Mouse (Mus musculus): ENCODE measurements around the gene Rpgrip1l. TPM values are rescaled to one million over a fixed set of nuclear protein-coding genes. Genes with fewer than 3 reads are reported as not detected.

Gene Rpgrip1l
- polyA plus RNA-seq, 1 experiment from 2014 or later, result 10.1 TPM

GRCm38 (mm10) chr8:91217062-91217905 is 95.8 kb downstream of the Rpgrip1l start:
- H3K36me3 ChIP-seq, result no peaks in the 10 kb centered on the region
- H3K9ac ChIP-seq, result no peak overlapping the region
- H3K4me3 ChIP-seq, result no peak overlapping the region
- no peak overlapping the region for H3K4me2 ChIP-seq
- 86% methylated on average over 5 of the region's 5 CpGs for WGBS
- H3K27me3 ChIP-seq, result no peaks in the 10 kb centered on the region
- ATAC-seq (ENCODE audit: low read depth), result no peak
- H3K4me1 ChIP-seq (replicated peaks), result peaks cover 13% of the 10 kb centered on the region; the same call in 1 of the 2 replicates
- H3K27ac ChIP-seq (replicated peaks), result no peak overlapping the region
- no peaks in the 10 kb centered on the region for H3K9me3 ChIP-seq

- 58% methylated on average over 3 of the region's 3 CpGs for WGBS
- Histone ChIP-seq H3K27ac (replicated peaks) (no peak overlapping the region), H3K4me1 (replicated peaks) (peaks cover 11% of the 10 kb centered on the region; the same call in 1 of the 2 replicates), H3K27me3 (no peaks in the 10 kb centered on the region; the same call in 1 of the 2 replicates), H3K4me2 (no peak overlapping the region), H3K4me3 (no peak overlapping the region), H3K9me3 (no peaks in the 10 kb centered on the region), H3K36me3 (no peaks in the 10 kb centered on the region), H3K9ac (no peak overlapping the region)
- no peak for ATAC-seq (ENCODE audit: low read depth)
Observed at GRCm38 (mm10) chr8:91214287-91214686, 98.8 kb downstream of the Rpgrip1l start.

- Histone ChIP-seq H3K4me2 (no peak overlapping the region), H3K9ac (no peak overlapping the region), H3K4me1 (replicated peaks) (peaks cover 5% of the 10 kb centered on the region; the same call in 1 of the 2 replicates), H3K27me3 (no peaks in the 10 kb centered on the region; the same call in 1 of the 2 replicates), H3K9me3 (no peaks in the 10 kb centered on the region), H3K27ac (replicated peaks) (no peak overlapping the region), H3K4me3 (no peak overlapping the region), H3K36me3 (no peaks in the 10 kb centered on the region)
- 97% methylated on average over 2 of the region's 2 CpGs for WGBS
- ATAC-seq (ENCODE audit: low read depth), result no peak
Observed at GRCm38 (mm10) chr8:91212948-91213347, 100.1 kb downstream of the Rpgrip1l start.

GRCm38 (mm10) chr8:91209658-91210057 is 103.4 kb downstream of the Rpgrip1l start:
- H3K9ac ChIP-seq, result no peak overlapping the region
- H3K27ac ChIP-seq (replicated peaks), result no peak overlapping the region
- no peaks in the 10 kb centered on the region for H3K36me3 ChIP-seq
- no peak for ATAC-seq (ENCODE audit: low read depth)
- 89% methylated on average over 3 of the region's 3 CpGs for WGBS
- H3K27me3 ChIP-seq, result no peaks in the 10 kb centered on the region; the same call in 1 of the 2 replicates
- no peak overlapping the region for H3K4me3 ChIP-seq
- H3K4me1 ChIP-seq (replicated peaks), result no peaks in the 10 kb centered on the region; the same call in 1 of the 2 replicates
- H3K4me2 ChIP-seq, result no peak overlapping the region
- no peaks in the 10 kb centered on the region for H3K9me3 ChIP-seq

GRCm38 (mm10) chr8:91207676-91208075 is 105.4 kb downstream of the Rpgrip1l start:
- ATAC-seq (ENCODE audit: low read depth), result no peak
- H3K4me1 ChIP-seq (replicated peaks), result no peaks in the 10 kb centered on the region
- H3K36me3 ChIP-seq, result no peaks in the 10 kb centered on the region
- H3K9ac ChIP-seq, result no peak overlapping the region
- H3K27me3 ChIP-seq, result no peaks in the 10 kb centered on the region; the same call in 1 of the 2 replicates
- no peak overlapping the region for H3K27ac ChIP-seq (replicated peaks)
- no peak overlapping the region for H3K4me2 ChIP-seq
- WGBS, result 75% methylated on average over 2 of the region's 2 CpGs
- H3K9me3 ChIP-seq, result no peaks in the 10 kb centered on the region
- H3K4me3 ChIP-seq, result no peak overlapping the region

- WGBS, result 88% methylated on average over 6 of the region's 6 CpGs
Observed at GRCm38 (mm10) chr8:91205897-91206296, 107.2 kb downstream of the Rpgrip1l start.

GRCm38 (mm10) chr8:91201184-91201583 is 111.9 kb downstream of the Rpgrip1l start:
- Histone ChIP-seq H3K4me2 (no peak overlapping the region), H3K4me3 (no peak overlapping the region), H3K27me3 (no peaks in the 10 kb centered on the region), H3K36me3 (no peaks in the 10 kb centered on the region), H3K4me1 (replicated peaks) (no peaks in the 10 kb centered on the region), H3K9me3 (no peaks in the 10 kb centered on the region), H3K27ac (replicated peaks) (no peak overlapping the region), H3K9ac (no peak overlapping the region)
- ATAC-seq (ENCODE audit: low read depth), result no peak
- 77% methylated on average over 2 of the region's 2 CpGs for WGBS

More at GRCm38 (mm10) chr8:91205897-91206296, 107.2 kb downstream of the Rpgrip1l start:
- Histone ChIP-seq H3K4me1 (replicated peaks) (no peaks in the 10 kb centered on the region), H3K4me2 (no peak overlapping the region), H3K27ac (replicated peaks) (no peak overlapping the region), H3K4me3 (no peak overlapping the region), H3K9ac (no peak overlapping the region), H3K9me3 (no peaks in the 10 kb centered on the region), H3K27me3 (no peaks in the 10 kb centered on the region), H3K36me3 (no peaks in the 10 kb centered on the region)
- no peak for ATAC-seq (ENCODE audit: low read depth)

- ATAC-seq (ENCODE audit: low read depth), result no peak
- Histone ChIP-seq H3K9me3 (no peaks in the 10 kb centered on the region), H3K4me3 (no peak within 1 kb of the TSS), H3K4me2 (no peak within 1 kb of the TSS), H3K9ac (no peak within 1 kb of the TSS), H3K27ac (replicated peaks) (no peak within 1 kb of the TSS), H3K36me3 (no peaks in the 10 kb centered on the region), H3K27me3 (0 out of 2 replicates have a peak, but pooled peaks cover 6% of the 10 kb centered on the region), H3K4me1 (replicated peaks) (no peaks in the 10 kb centered on the region)
- WGBS, result 96% methylated on average over 7 of the region's 7 CpGs
Observed at GRCm38 (mm10) chr8:91199876-91200275, 113.2 kb downstream of the Rpgrip1l start, which contains the start of gene Aktip. TSS of gene Aktip (minus strand) at chr8:91199976.

- H3K9me3 ChIP-seq, result no peaks in the 10 kb centered on the region
- no peaks in the 10 kb centered on the region for H3K36me3 ChIP-seq
- H3K4me2 ChIP-seq, result no peak overlapping the region
- H3K4me3 ChIP-seq, result no peak overlapping the region
- H3K4me1 ChIP-seq (replicated peaks), result no peaks in the 10 kb centered on the region
- no peak overlapping the region for H3K9ac ChIP-seq
- H3K27ac ChIP-seq (replicated peaks), result no peak overlapping the region
- ATAC-seq (ENCODE audit: low read depth), result no peak
- peaks cover 20% of the 10 kb centered on the region for H3K27me3 ChIP-seq
- WGBS, result 70% methylated on average over 3 of the region's 3 CpGs
Observed at GRCm38 (mm10) chr8:91198036-91198435, 115.0 kb downstream of the Rpgrip1l start.

- Histone ChIP-seq H3K4me1 (replicated peaks) (no peaks in the 10 kb centered on the region), H3K36me3 (no peaks in the 10 kb centered on the region), H3K4me3 (no peak overlapping the region), H3K9me3 (no peaks in the 10 kb centered on the region), H3K27me3 (peaks cover 27% of the 10 kb centered on the region), H3K27ac (replicated peaks) (no peak overlapping the region), H3K4me2 (no peak overlapping the region), H3K9ac (no peak overlapping the region)
- no peak for ATAC-seq (ENCODE audit: low read depth)
- 77% methylated on average over 5 of the region's 5 CpGs for WGBS
Observed at GRCm38 (mm10) chr8:91197233-91197632, 115.8 kb downstream of the Rpgrip1l start.

- Histone ChIP-seq H3K4me2 (no peak overlapping the region), H3K4me1 (replicated peaks) (no peaks in the 10 kb centered on the region), H3K27me3 (peaks cover 33% of the 10 kb centered on the region), H3K36me3 (no peaks in the 10 kb centered on the region), H3K27ac (replicated peaks) (no peak overlapping the region), H3K9ac (no peak overlapping the region), H3K4me3 (no peak overlapping the region), H3K9me3 (no peaks in the 10 kb centered on the region)
- ATAC-seq (ENCODE audit: low read depth), result no peak
- WGBS, result 81% methylated on average over 12 of the region's 12 CpGs
Observed at GRCm38 (mm10) chr8:91196661-91197060, 116.4 kb downstream of the Rpgrip1l start.

- no peak for ATAC-seq (ENCODE audit: low read depth)
- H3K27ac ChIP-seq (replicated peaks), result no peak overlapping the region
- H3K36me3 ChIP-seq, result no peaks in the 10 kb centered on the region
- no peak overlapping the region for H3K4me3 ChIP-seq
- H3K9me3 ChIP-seq, result no peaks in the 10 kb centered on the region
- H3K27me3 ChIP-seq, result peaks cover 53% of the 10 kb centered on the region
- H3K9ac ChIP-seq, result no peak overlapping the region
- no peak overlapping the region for H3K4me2 ChIP-seq
- 90% methylated on average over 2 of the region's 2 CpGs for WGBS
- H3K4me1 ChIP-seq (replicated peaks), result peaks cover 8% of the 10 kb centered on the region
Observed at GRCm38 (mm10) chr8:91194081-91194480, 119.0 kb downstream of the Rpgrip1l start.

Measured in neural tube, embryonic 13.5 days (tissue).